Mouse (Mus musculus) heart, adult 2 months (tissue): ENCODE results near the gene Ang.

Experiments used
- CTCF ChIP-seq: fragments of 200-600 bp; IDR thresholded peaks from 2 replicates; pipeline ENCODE4 v1.8.1; 2022; ENCODE audit warnings: antibody characterized with exemption, mild to moderate bottlenecking, moderate library complexity
- POLR2A ChIP-seq: fragments of 200-500 bp; IDR thresholded peaks from 2 replicates; pipeline ENCODE4 v1.6.1; 2011; ENCODE audit warnings: mild to moderate bottlenecking, low read depth, low read length, control low read depth; ENCODE audit not compliant: insufficient read depth

GRCm38 (mm10) chr14:51101284-51101683 lies 10.3 kb downstream of the Ang start:
- TF ChIP-seq POLR2A (no peak), CTCF (no peak)
